ENCODE assay signal across 22 mouse cellular contexts in genomic region chr8:54562137-54562536, GRCm38 (mm10). TPM values are rescaled to one million over a fixed set of nuclear protein-coding genes. Genes with fewer than 3 reads are reported as not detected.
DNase-seq lines count a peak whose midpoint lies in the region; ATAC-seq and TF ChIP-seq lines count a peak whose summit lies in the region.
"Had no signal": no experiment of that assay in that cellular context is flagged by ENCODE, and none has a peak within 500 bp of the region (broad histone marks: within the 10 kb centered on the region; RNA-seq: fewer than 3 reads in every experiment).

No protein-coding gene starts in this region.

- no peak for DNase-seq in heart, adult 8-10 months (ENCODE audit: low spot score)
- DNase-seq in lung, postnatal 0 days (ENCODE audit: low spot score) = peak; percentile 18
- no peak for DNase-seq in lung, adult 18-20 months
- DNase-seq in frontal cortex, postnatal 14 days (ENCODE audit: low spot score in 2 of 2) = no peak
- DNase-seq in embryonic facial prominence, embryonic 10.5 days (ENCODE audit: low spot score) = no peak
- DNase-seq: cerebellum, adult 11-12 months; heart, adult 2 months; kidney, postnatal 10 days; right cerebral cortex, postnatal 14 days; thymus, postnatal 14 days had no signal

- no peaks in the 10 kb centered on the region for H3K36me3 ChIP-seq in heart, embryonic 13.5 days
- no peaks in the 10 kb centered on the region for H3K36me3 ChIP-seq in lung, postnatal 0 days (ENCODE audit: insufficient read depth, low read length)
- no peaks in the 10 kb centered on the region for H3K36me3 ChIP-seq in megakaryocyte, embryonic 14.5 days (replicated peaks; ENCODE audit: low read length)
- H3K36me3 ChIP-seq in embryonic facial prominence, embryonic 10.5 days (replicated peaks) = no peaks in the 10 kb centered on the region
- H3K36me3 ChIP-seq: embryonic facial prominence, embryonic 13.5 days; G1E; hindbrain, embryonic 12.5 days; liver, embryonic 15.5 days had no signal

- no peak for ATAC-seq in heart, embryonic 13.5 days (ENCODE audit: extremely low read depth, insufficient number of reproducible peaks, low FRiP score, low TSS enrichment)
- ATAC-seq in lung, postnatal 0 days = peak; percentile 46

- WGBS in heart, embryonic 13.5 days = 41% methylated on average over 4 of the region's 4 CpGs
- WGBS in lung, postnatal 0 days = 27% methylated on average over 4 of the region's 4 CpGs
- 80% methylated on average over 4 of the region's 4 CpGs for WGBS in embryonic facial prominence, embryonic 10.5 days

- no peaks in the 10 kb centered on the region for H3K27me3 ChIP-seq in heart, embryonic 13.5 days (replicated peaks)
- H3K27me3 ChIP-seq in lung, postnatal 0 days (replicated peaks; ENCODE audit: insufficient read depth, low read length) = no peaks in the 10 kb centered on the region
- no peaks in the 10 kb centered on the region for H3K27me3 ChIP-seq in megakaryocyte, embryonic 14.5 days (replicated peaks)
- H3K27me3 ChIP-seq in embryonic facial prominence, embryonic 10.5 days (replicated peaks; ENCODE audit: low read depth, poor library complexity, severe bottlenecking) = no peaks in the 10 kb centered on the region
- H3K27me3 ChIP-seq: hindbrain, embryonic 12.5 days; liver, embryonic 15.5 days had no signal

- no peak overlapping the region for H3K4me3 ChIP-seq in heart, embryonic 13.5 days
- H3K4me3 ChIP-seq in lung, postnatal 0 days (ENCODE audit: low read depth, low read length) = no peak overlapping the region
- H3K4me3 ChIP-seq in bone marrow macrophage, adult 2 months (ENCODE audit: insufficient read depth, low read length) = no peak overlapping the region
- H3K4me3 ChIP-seq in megakaryocyte, embryonic 14.5 days (replicated peaks) = peak overlapping the region; percentile 4
- no peak overlapping the region for H3K4me3 ChIP-seq in embryonic facial prominence, embryonic 10.5 days
- H3K4me3 ChIP-seq: embryonic facial prominence, embryonic 13.5 days; heart, adult 2 months; hindbrain, embryonic 12.5 days; liver, embryonic 15.5 days had no signal

- no peak for TF ChIP-seq POLR2A in bone marrow macrophage, adult 2 months (IDR thresholded peaks at IDR 0.05; ENCODE audit: borderline replicate concordance, low read depth, low read length)

- TF ChIP-seq EP300 in lung, postnatal 0 days (IDR thresholded peaks at IDR 0.05) = no peak

- H3K9me3 ChIP-seq in heart, embryonic 13.5 days = no peaks in the 10 kb centered on the region
- no peaks in the 10 kb centered on the region for H3K9me3 ChIP-seq in lung, postnatal 0 days (ENCODE audit: low read length)
- H3K9me3 ChIP-seq in megakaryocyte, embryonic 14.5 days = no peaks in the 10 kb centered on the region
- H3K9me3 ChIP-seq in embryonic facial prominence, embryonic 10.5 days = no peaks in the 10 kb centered on the region
- H3K9me3 ChIP-seq: embryonic facial prominence, embryonic 13.5 days; G1E; hindbrain, embryonic 12.5 days; liver, embryonic 15.5 days had no signal

- H3K4me1 ChIP-seq in heart, embryonic 13.5 days = peaks cover 12% of the 10 kb centered on the region
- peaks cover 3% of the 10 kb centered on the region; the same call in 1 of the 2 replicates for H3K4me1 ChIP-seq in lung, postnatal 0 days (ENCODE audit: insufficient read depth, low read depth, low read length)
- H3K4me1 ChIP-seq in bone marrow macrophage, adult 2 months (ENCODE audit: control insufficient read depth, insufficient read depth, low read length) = peaks cover 10% of the 10 kb centered on the region
- peaks cover 34% of the 10 kb centered on the region for H3K4me1 ChIP-seq in megakaryocyte, embryonic 14.5 days
- H3K4me1 ChIP-seq in embryonic facial prominence, embryonic 10.5 days = no peaks in the 10 kb centered on the region
- H3K4me1 ChIP-seq: embryonic facial prominence, embryonic 13.5 days; hindbrain, embryonic 12.5 days; liver, embryonic 15.5 days had no signal

- TF ChIP-seq CTCF in lung, postnatal 0 days (IDR thresholded peaks at IDR 0.05) = no peak
- no peak for TF ChIP-seq CTCF in bone marrow macrophage, adult 2 months (IDR thresholded peaks at IDR 0.05; ENCODE audit: low read depth, low read length)

- no peak overlapping the region for H3K9ac ChIP-seq in heart, embryonic 13.5 days
- H3K9ac ChIP-seq in lung, postnatal 0 days (replicated peaks; ENCODE audit: low read depth) = no peak overlapping the region
- H3K9ac ChIP-seq: embryonic facial prominence, embryonic 13.5 days; hindbrain, embryonic 12.5 days; liver, embryonic 15.5 days had no signal

- H3K4me2 ChIP-seq in heart, embryonic 13.5 days = no peak overlapping the region
- H3K4me2 ChIP-seq in lung, postnatal 0 days (replicated peaks; ENCODE audit: low read depth, low read length) = no peak overlapping the region
- H3K4me2 ChIP-seq: embryonic facial prominence, embryonic 13.5 days; hindbrain, embryonic 12.5 days; liver, embryonic 15.5 days; midbrain, embryonic 11.5 days had no signal

- peak overlapping the region; percentile 32; the same call in 1 of the 2 replicates for H3K27ac ChIP-seq in heart, embryonic 13.5 days (replicated peaks)
- no peak overlapping the region for H3K27ac ChIP-seq in lung, postnatal 0 days (ENCODE audit: low read length)
- peak overlapping the region; percentile 52 for H3K27ac ChIP-seq in bone marrow macrophage, adult 2 months (ENCODE audit: insufficient read depth, low read depth, low read length)
- H3K27ac ChIP-seq in embryonic facial prominence, embryonic 10.5 days (replicated peaks) = no peak overlapping the region
- H3K27ac ChIP-seq: embryonic facial prominence, embryonic 13.5 days; heart, adult 2 months; hindbrain, embryonic 12.5 days; liver, embryonic 15.5 days had no signal

RNA-seq across cellular contexts. Expression of gene Spcs3, which starts 32.3 kb away (rescaled TPM):
- 63.3 and 69.4 TPM in 2 replicates for polyA plus RNA-seq in heart, embryonic 13.5 days (2015; fragmentation: Nextera tagmentation; extraction: Ambion mirVana)
- total RNA-seq in heart, adult 8-10 months (2022) = 10 to 100 TPM; 50.5 to 58.0 (median 54.4) TPM
- polyA plus RNA-seq in lung, postnatal 0 days (2015; fragmentation: Nextera tagmentation; extraction: Ambion mirVana) = 38.7 and 41.8 TPM in 2 replicates
- polyA plus RNA-seq in bone marrow macrophage, adult 2 months (2012; ENCODE audit: insufficient read depth, insufficient read length, missing spikeins) = 57.2 and 58.3 TPM in 2 replicates
- 23.3 and 30.1 TPM in 2 replicates for polyA plus RNA-seq in megakaryocyte, embryonic 14.5 days (2012; ENCODE audit: insufficient read depth, low replicate concordance)
- 87.2 and 88.3 TPM in 2 replicates for polyA plus RNA-seq in embryonic facial prominence, embryonic 10.5 days (2016; fragmentation: Nextera tagmentation; extraction: Ambion mirVana)

RNA-seq across cellular contexts. Expression of gene Asb5, which starts 32.8 kb away (rescaled TPM):
- 3.7 and 4.5 TPM in 2 replicates for polyA plus RNA-seq in heart, embryonic 13.5 days (2015; fragmentation: Nextera tagmentation; extraction: Ambion mirVana)
- total RNA-seq in heart, adult 8-10 months (2022) = 10 to 100 TPM; 19.9 to 28.5 (median 22.7) TPM
- 3.8 and 5.2 TPM in 2 replicates for polyA plus RNA-seq in lung, postnatal 0 days (2015; fragmentation: Nextera tagmentation; extraction: Ambion mirVana)
- 0.35 TPM in 1 of 2 replicates, not detected in the other for polyA plus RNA-seq in bone marrow macrophage, adult 2 months (2012; ENCODE audit: insufficient read depth, insufficient read length, missing spikeins)
- 0.37 TPM in 1 of 2 replicates, not detected in the other for polyA plus RNA-seq in megakaryocyte, embryonic 14.5 days (2012; ENCODE audit: insufficient read depth, low replicate concordance)
- polyA plus RNA-seq in embryonic facial prominence, embryonic 10.5 days (2016; fragmentation: Nextera tagmentation; extraction: Ambion mirVana) = 4.8 and 7.1 TPM in 2 replicates
- polyA plus RNA-seq: G1E had no signal

RNA-seq across cellular contexts. Expression of gene Spata4, which starts 38.4 kb away (rescaled TPM):
- polyA plus RNA-seq in heart, embryonic 13.5 days (2015; fragmentation: Nextera tagmentation; extraction: Ambion mirVana) = not detected in 2 replicates
- total RNA-seq in heart, adult 8-10 months (2022) = not detected
- polyA plus RNA-seq in lung, postnatal 0 days (2015; fragmentation: Nextera tagmentation; extraction: Ambion mirVana) = not detected in 2 replicates
- not detected in 2 replicates for polyA plus RNA-seq in bone marrow macrophage, adult 2 months (2012; ENCODE audit: insufficient read depth, insufficient read length, missing spikeins)
- not detected in 2 replicates for polyA plus RNA-seq in megakaryocyte, embryonic 14.5 days (2012; ENCODE audit: insufficient read depth, low replicate concordance)
- polyA plus RNA-seq in embryonic facial prominence, embryonic 10.5 days (2016; fragmentation: Nextera tagmentation; extraction: Ambion mirVana) = not detected in 2 replicates
- total RNA-seq: G1E; heart, adult 2 months; heart, postnatal 10 days; left cerebral cortex, adult 8-10 months had no signal
- polyA plus RNA-seq: embryonic facial prominence, embryonic 13.5 days; G1E; hindbrain, embryonic 12.5 days; intestine, embryonic 14.5 days; limb, embryonic 11.5 days; liver, embryonic 15.5 days; midbrain, embryonic 11.5 days had no signal

Comparison
In these comparisons a context has a peak if more than half of its experiments do, and no peak if none do; other contexts are left out.
1. H3K27ac ChIP-seq: peak in heart, embryonic 13.5 days (single experiment) and bone marrow macrophage, adult 2 months (single experiment); none in lung, postnatal 0 days (single experiment) and embryonic facial prominence, embryonic 10.5 days (single experiment).